Mouse (Mus musculus): ENCODE results near the gene Tuba4a.

- no peak for TF ChIP-seq POLR2A (IDR thresholded peaks at IDR 0.05; ENCODE audit: borderline replicate concordance, insufficient read depth, low read length)
- no peak for TF ChIP-seq CTCF (IDR thresholded peaks at IDR 0.05; ENCODE audit: borderline replicate concordance, insufficient read depth, low read depth, low read length)
Measured at GRCm38 (mm10) chr1:75223532-75223931, 3.9 kb upstream of the Tuba4a start.
